Mouse (Mus musculus) lung, postnatal 10 days (tissue): Measurements from ENCODE around the gene Syt13.

Experiments used
- DNase-seq: peaks from one replicate; pipeline ENCODE4 v3.0.0; 2021

The Syt13 gene

GRCm38 (mm10) chr2:92914933-92915553 lies at the start of gene Syt13:
TSS of gene Syt13 (plus strand) at chr2:92915098.
- DNase-seq = peak; percentile 70

GRCm38 (mm10) chr2:92866616-92867015 lies 48.3 kb upstream of the Syt13 start:
- no peak for DNase-seq

- no peak for DNase-seq
Observed at GRCm38 (mm10) chr2:92870139-92870836, 44.6 kb upstream of the Syt13 start.

- DNase-seq = no peak
Observed at GRCm38 (mm10) chr2:92871093-92871686, 43.7 kb upstream of the Syt13 start.

GRCm38 (mm10) chr2:92872652-92873051 lies 42.2 kb upstream of the Syt13 start:
- DNase-seq = no peak

- peak; percentile 49 for DNase-seq
Observed at GRCm38 (mm10) chr2:92874592-92874991, 40.3 kb upstream of the Syt13 start.

- no peak for DNase-seq
Observed at GRCm38 (mm10) chr2:92877488-92877887, 37.4 kb upstream of the Syt13 start.

GRCm38 (mm10) chr2:92883039-92883911 lies 31.6 kb upstream of the Syt13 start:
- DNase-seq = peak; percentile 72

GRCm38 (mm10) chr2:92883912-92884243 lies 31.0 kb upstream of the Syt13 start:
- DNase-seq = peak; percentile 70

GRCm38 (mm10) chr2:92884976-92885375 lies 29.9 kb upstream of the Syt13 start:
- DNase-seq = no peak

- no peak for DNase-seq
Observed at GRCm38 (mm10) chr2:92886862-92887261, 28.0 kb upstream of the Syt13 start.

GRCm38 (mm10) chr2:92892524-92892923 lies 22.4 kb upstream of the Syt13 start:
- no peak for DNase-seq

GRCm38 (mm10) chr2:92903650-92904049 lies 11.2 kb upstream of the Syt13 start:
- no peak for DNase-seq

GRCm38 (mm10) chr2:92904307-92904859 lies 10.5 kb upstream of the Syt13 start:
- DNase-seq = peak; percentile 74

- peak; percentile 48 for DNase-seq
Observed at GRCm38 (mm10) chr2:92910371-92910770, 4.5 kb upstream of the Syt13 start.

- no peak for DNase-seq
Observed at GRCm38 (mm10) chr2:92912312-92912711, 2.6 kb upstream of the Syt13 start.

GRCm38 (mm10) chr2:92913295-92913694 lies 1.6 kb upstream of the Syt13 start:
- DNase-seq = no peak

- no peak for DNase-seq
Observed at GRCm38 (mm10) chr2:92915659-92916631, 1.0 kb downstream of the Syt13 start.

GRCm38 (mm10) chr2:92917405-92918142 lies 2.7 kb downstream of the Syt13 start:
- no peak for DNase-seq

- DNase-seq = no peak
Observed at GRCm38 (mm10) chr2:92920709-92921108, 5.8 kb downstream of the Syt13 start.

- no peak for DNase-seq
Observed at GRCm38 (mm10) chr2:92924677-92925259, 9.9 kb downstream of the Syt13 start.
